Mouse (Mus musculus) kidney, adult 2 months (tissue): Measurements from ENCODE around the gene Lamtor5.

Experiments used
- CTCF ChIP-seq: fragments of 200-500 bp; conservative IDR thresholded peaks from 2 replicates; pipeline ENCODE4 v1.5.1; 2011; ENCODE audit warnings: low read depth, mild to moderate bottlenecking, control low read depth, low read length, moderate library complexity, mixed read lengths; ENCODE audit not compliant: insufficient read depth, insufficient read length
- POLR2A ChIP-seq: fragments of 200-500 bp; IDR thresholded peaks from one replicate; pipeline ENCODE4 v1.6.1; 2011; ENCODE audit warnings: low read depth, low read length, control low read depth

DNA sequence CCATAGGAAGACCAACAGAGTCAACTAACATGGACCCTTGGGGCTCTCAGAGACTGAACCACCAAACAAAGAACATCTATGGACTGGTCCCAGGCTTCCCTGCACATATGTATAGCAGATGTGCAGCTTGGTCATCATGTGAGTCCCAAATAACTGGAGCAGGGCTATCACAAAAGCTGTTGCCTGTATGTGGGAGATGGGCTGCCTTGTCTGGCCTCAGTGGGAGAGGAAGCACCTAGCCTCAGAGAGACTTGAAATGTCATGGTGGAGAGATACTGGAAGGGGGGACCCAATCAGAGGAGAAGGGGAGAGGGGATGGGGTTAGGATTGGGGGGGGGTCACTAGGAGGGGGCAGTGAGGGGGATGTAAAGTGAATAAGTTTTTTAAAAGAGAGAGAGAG, 8.7 kb downstream of the Lamtor5 start:
- no peak for TF ChIP-seq POLR2A
- no peak for TF ChIP-seq CTCF
